Mouse (Mus musculus) limb, embryonic 10.5 days (tissue): Measurements from ENCODE around the gene Gm11037. TPM values are rescaled to one million over a fixed set of nuclear protein-coding genes. Genes with fewer than 3 reads are reported as not detected.

Source experiments
- DNase-seq: peaks from one replicate; pipeline ENCODE4 v3.0.0-alpha.2; 2017; ENCODE audit warnings: low spot score
- H3K27ac ChIP-seq: fragments of 300-500 bp; sonication (generic); 2 replicates; pipeline ENCODE4 v1.5.1; 2016; ENCODE audit warnings: mild to moderate bottlenecking
- H3K27me3 ChIP-seq: fragments of 300-500 bp; sonication (generic); 2 replicates; pipeline ENCODE4 v1.6.1; 2016; ENCODE audit warnings: low read depth, mild to moderate bottlenecking; ENCODE audit not compliant: poor library complexity, severe bottlenecking
- H3K36me3 ChIP-seq: fragments of 300-500 bp; sonication (generic); 2 replicates; pipeline ENCODE4 v1.6.1; 2016; ENCODE audit warnings: mild to moderate bottlenecking, moderate library complexity
- H3K4me1 ChIP-seq: fragments of 300-500 bp; sonication (generic); 2 replicates; pipeline ENCODE4 v1.6.1; 2016
- H3K4me3 ChIP-seq: fragments of 300-500 bp; sonication (generic); 2 replicates; pipeline ENCODE4 v1.5.1; 2016; ENCODE audit warnings: mild to moderate bottlenecking, moderate library complexity
- H3K9me3 ChIP-seq: fragments of 300-500 bp; sonication (generic); replicated peaks from 2 replicates; pipeline ENCODE4 v1.6.1; 2016; ENCODE audit warnings: mild to moderate bottlenecking
- WGBS: fragments of 180-500 bp; shearing (Covaris S2); methylation state at CpG from one replicate; pipeline ENCODE4 v1.1.7; 2016; 5-methylcytosine and 5-hydroxymethylcytosine counted together
- polyA plus RNA-seq: library from polyadenylated mRNA; unstranded; fragments of >200 nt; fragmentation: Nextera tagmentation; extraction: Ambion mirVana; gene quantifications from 2 replicates; pipeline ENCODE4 v1.2.1, GENCODE M21; 2016

Gene Gm11037
- polyA plus RNA-seq, 1 experiment from 2014 or later, result not detected

GRCm38 (mm10) chr2:131145121-131145520 is 11.8 kb downstream of the Gm11037 start:
- Histone ChIP-seq H3K36me3 (peaks cover 99% of the 10 kb centered on the region), H3K4me3 (no peak overlapping the region), H3K27ac (no peak overlapping the region), H3K9me3 (no peaks in the 10 kb centered on the region), H3K27me3 (no peaks in the 10 kb centered on the region), H3K4me1 (peaks cover 17% of the 10 kb centered on the region)
- no peak for DNase-seq
- WGBS, result 50% methylated on average over 13 of the region's 13 CpGs

- DNase-seq, result no peak
These were observed 12.2 kb downstream of the Gm11037 start for GRCm38 (mm10) chr2:131145536-131145935.

GRCm38 (mm10) chr2:131146193-131147042 is 13.1 kb downstream of the Gm11037 start:
- Histone ChIP-seq H3K9me3 (no peaks in the 10 kb centered on the region), H3K4me3 (no peak overlapping the region), H3K27me3 (no peaks in the 10 kb centered on the region), H3K27ac (no peak overlapping the region), H3K36me3 (peaks cover 99% of the 10 kb centered on the region), H3K4me1 (peaks cover 17% of the 10 kb centered on the region)
- 87% methylated on average over 21 of the region's 21 CpGs for WGBS
- no peak for DNase-seq

More at GRCm38 (mm10) chr2:131145536-131145935, 12.2 kb downstream of the Gm11037 start:
- H3K4me1 ChIP-seq, result peaks cover 17% of the 10 kb centered on the region
- H3K36me3 ChIP-seq, result peaks cover 99% of the 10 kb centered on the region
- no peaks in the 10 kb centered on the region for H3K27me3 ChIP-seq
- WGBS, result 85% methylated on average over 2 of the region's 2 CpGs
- no peaks in the 10 kb centered on the region for H3K9me3 ChIP-seq
- no peak overlapping the region for H3K4me3 ChIP-seq
- H3K27ac ChIP-seq, result no peak overlapping the region

GRCm38 (mm10) chr2:131147043-131147365 is 13.7 kb downstream of the Gm11037 start:
- 96% methylated on average over 8 of the region's 8 CpGs for WGBS
- H3K9me3 ChIP-seq, result no peaks in the 10 kb centered on the region
- no peak for DNase-seq
- H3K4me1 ChIP-seq, result peaks cover 17% of the 10 kb centered on the region
- no peaks in the 10 kb centered on the region for H3K27me3 ChIP-seq
- H3K36me3 ChIP-seq, result peaks cover 99% of the 10 kb centered on the region
- H3K4me3 ChIP-seq, result no peak overlapping the region
- H3K27ac ChIP-seq, result no peak overlapping the region

GRCm38 (mm10) chr2:131148353-131149253 is 15.3 kb downstream of the Gm11037 start:
- H3K36me3 ChIP-seq, result peaks cover 98% of the 10 kb centered on the region

GRCm38 (mm10) chr2:131149254-131149578 is 15.9 kb downstream of the Gm11037 start:
- WGBS, result 94% methylated on average over 3 of the region's 3 CpGs
- no peak overlapping the region for H3K27ac ChIP-seq
- no peaks in the 10 kb centered on the region for H3K27me3 ChIP-seq
- no peak overlapping the region for H3K4me3 ChIP-seq
- peaks cover 97% of the 10 kb centered on the region for H3K36me3 ChIP-seq
- peaks cover 8% of the 10 kb centered on the region for H3K4me1 ChIP-seq
- H3K9me3 ChIP-seq, result no peaks in the 10 kb centered on the region
- no peak for DNase-seq

More at GRCm38 (mm10) chr2:131148353-131149253, 15.3 kb downstream of the Gm11037 start:
- DNase-seq, result no peak
- WGBS, result 87% methylated on average over 8 of the region's 8 CpGs
- H3K27ac ChIP-seq, result no peak overlapping the region
- no peaks in the 10 kb centered on the region for H3K9me3 ChIP-seq
- H3K4me1 ChIP-seq, result peaks cover 8% of the 10 kb centered on the region
- H3K4me3 ChIP-seq, result no peak overlapping the region
- no peaks in the 10 kb centered on the region for H3K27me3 ChIP-seq

GRCm38 (mm10) chr2:131152166-131152730 is 19.0 kb downstream of the Gm11037 start:
- no peak for DNase-seq
- WGBS, result 90% methylated on average over 7 of the region's 7 CpGs
- Histone ChIP-seq H3K4me1 (peaks cover under 1% of the 10 kb centered on the region; the same call in 1 of the 2 replicates), H3K4me3 (no peak overlapping the region), H3K36me3 (peaks cover 81% of the 10 kb centered on the region), H3K27ac (no peak overlapping the region), H3K27me3 (no peaks in the 10 kb centered on the region), H3K9me3 (no peaks in the 10 kb centered on the region)

- H3K27ac ChIP-seq, result no peak overlapping the region
- no peak overlapping the region for H3K4me3 ChIP-seq
- peaks cover 63% of the 10 kb centered on the region for H3K36me3 ChIP-seq
- no peak for DNase-seq
- H3K4me1 ChIP-seq, result peaks cover 19% of the 10 kb centered on the region
- 95% methylated on average over 4 of the region's 4 CpGs for WGBS
- no peaks in the 10 kb centered on the region for H3K9me3 ChIP-seq
- no peaks in the 10 kb centered on the region for H3K27me3 ChIP-seq
These were observed 20.7 kb downstream of the Gm11037 start for GRCm38 (mm10) chr2:131154036-131154435.

GRCm38 (mm10) chr2:131156987-131157386 is 23.7 kb downstream of the Gm11037 start:
- Histone ChIP-seq H3K9me3 (no peaks in the 10 kb centered on the region), H3K4me1 (peaks cover 28% of the 10 kb centered on the region), H3K36me3 (peaks cover 34% of the 10 kb centered on the region), H3K27me3 (no peaks in the 10 kb centered on the region), H3K27ac (no peak overlapping the region), H3K4me3 (no peak overlapping the region)
- DNase-seq, result no peak
- WGBS, result 94% methylated on average over 7 of the region's 7 CpGs

- Histone ChIP-seq H3K9me3 (no peaks in the 10 kb centered on the region), H3K27ac (peak overlapping the region; percentile 94), H3K4me3 (peak overlapping the region; percentile 82), H3K4me1 (peaks cover 28% of the 10 kb centered on the region), H3K27me3 (no peaks in the 10 kb centered on the region), H3K36me3 (peaks cover 12% of the 10 kb centered on the region)
- no peak for DNase-seq
- WGBS, result under 1% methylated on average over 18 of the region's 18 CpGs
These were observed 26.2 kb downstream of the Gm11037 start for GRCm38 (mm10) chr2:131159491-131159910.

- peak; percentile 95 for DNase-seq
- WGBS, result under 1% methylated on average over 54 of the region's 54 CpGs
These were observed 26.8 kb downstream of the Gm11037 start, which contains the start of gene 1700037H04Rik for GRCm38 (mm10) chr2:131159938-131160581. Gene 1700037H04Rik, minus strand, starts transcription at chr2:131160081.

GRCm38 (mm10) chr2:131160671-131161111 is 27.4 kb downstream of the Gm11037 start:
- no peak for DNase-seq

More at GRCm38 (mm10) chr2:131159938-131160581, 26.8 kb downstream of the Gm11037 start, which contains the start of gene 1700037H04Rik:
- Histone ChIP-seq H3K27me3 (no peaks in the 10 kb centered on the region), H3K4me1 (peaks cover 28% of the 10 kb centered on the region), H3K36me3 (peaks cover 6% of the 10 kb centered on the region), H3K4me3 (peak within 1 kb of the TSS; percentile 82), H3K27ac (peak within 1 kb of the TSS; percentile 94), H3K9me3 (no peaks in the 10 kb centered on the region)

More at GRCm38 (mm10) chr2:131160671-131161111, 27.4 kb downstream of the Gm11037 start:
- WGBS, result 1% methylated on average over 17 of the region's 17 CpGs
- Histone ChIP-seq H3K4me3 (peak overlapping the region; percentile 82), H3K36me3 (no peaks in the 10 kb centered on the region), H3K27ac (peak overlapping the region; percentile 94), H3K4me1 (peaks cover 28% of the 10 kb centered on the region), H3K27me3 (no peaks in the 10 kb centered on the region), H3K9me3 (no peaks in the 10 kb centered on the region)
